Mouse (Mus musculus): ENCODE measurements around the gene Rpl3.

Rpl3 gene

DNA sequence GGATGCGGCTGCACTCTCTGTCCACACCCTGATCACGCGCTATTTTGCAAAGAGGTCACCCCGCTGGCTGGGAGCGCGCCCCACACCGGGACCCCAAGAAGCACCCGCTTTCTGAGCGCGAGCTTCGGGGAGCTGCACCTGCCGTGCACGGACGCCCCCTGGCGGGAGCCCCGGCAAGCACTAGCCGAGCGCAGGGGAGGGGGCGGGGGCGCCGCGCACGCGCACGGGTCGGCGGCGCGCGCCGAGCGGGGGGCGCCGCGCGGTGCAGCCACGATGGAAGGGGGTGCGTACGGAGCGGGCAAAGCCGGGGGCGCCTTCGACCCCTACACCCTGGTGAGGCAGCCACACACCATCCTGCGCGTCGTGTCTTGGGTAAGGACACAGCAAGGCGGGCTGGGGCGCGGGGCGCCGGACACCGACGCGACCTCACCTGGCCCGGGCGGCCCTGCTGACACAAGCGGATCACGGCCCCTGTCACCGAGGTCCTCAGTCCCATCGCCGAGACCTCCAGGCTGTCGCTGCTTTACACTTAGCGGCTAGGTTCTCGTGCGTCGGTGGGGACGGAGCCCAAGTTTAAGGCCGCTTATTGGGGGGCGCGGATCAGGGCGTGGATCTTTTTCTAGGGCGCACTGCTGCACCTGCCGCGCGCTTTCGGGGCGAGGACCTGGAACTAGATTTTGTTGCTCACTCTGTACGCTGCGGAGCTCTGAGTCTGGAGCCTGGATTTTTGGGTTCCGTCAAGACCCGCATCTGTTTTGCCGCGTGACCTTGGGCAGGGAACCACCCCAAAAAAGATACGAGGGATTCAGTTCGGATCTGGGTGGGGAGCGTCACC, at the start of gene Rpl3, which contains the start of gene Syngr1:
Gene Rpl3, minus strand, starts transcription at position 748 of the 835 bp plus-strand sequence.
Gene Syngr1, plus strand, starts transcription at position 214 of the 835 bp plus-strand sequence.
- peaks cover 12% of the 10 kb centered on the region for H3K27me3 ChIP-seq (ENCODE audit: insufficient read depth, low read length)
- H3K9me3 ChIP-seq (ENCODE audit: low read length), result peaks cover 3% of the 10 kb centered on the region
- H3K36me3 ChIP-seq (ENCODE audit: insufficient read depth, low read length), result 0 out of 2 replicates have a peak, but pooled peaks cover 4% of the 10 kb centered on the region
- TF ChIP-seq POU5F1 (IDR thresholded peaks at IDR 0.05; ENCODE audit: borderline replicate concordance, low read length) (no peak; the same call in 1 of the 2 replicates), CTCF (conservative IDR thresholded peaks at IDR 0.05; ENCODE audit: low read length) (no peak), NANOG (IDR thresholded peaks at IDR 0.05; ENCODE audit: borderline replicate concordance, low read length) (no peak)
- peak within 1 kb of the TSS; percentile 89 for H3K4me3 ChIP-seq (replicated peaks; ENCODE audit: low read length)
- peaks cover 67% of the 10 kb centered on the region for H3K4me1 ChIP-seq (replicated peaks; ENCODE audit: low read depth, low read length)

DNA sequence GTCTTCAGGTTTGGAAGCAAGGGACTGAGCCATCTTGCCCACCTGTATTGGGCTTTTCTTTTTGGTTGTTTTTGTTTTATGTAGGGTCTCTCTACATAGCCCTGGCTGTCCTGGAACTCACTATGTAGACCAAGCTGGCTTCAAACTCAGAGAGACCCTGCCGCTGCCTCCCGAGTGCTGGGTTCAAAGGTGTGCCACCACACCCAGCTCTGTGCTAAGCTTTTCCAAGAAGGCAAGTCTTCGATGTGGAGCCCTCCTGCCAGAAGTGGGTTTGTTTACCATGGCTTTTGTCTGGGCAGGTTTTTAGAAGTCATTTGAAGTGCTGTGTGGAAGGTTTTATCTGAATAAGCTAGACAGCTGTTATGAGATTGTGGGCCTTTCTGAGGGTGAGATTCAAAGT, 49.2 kb upstream of the Rpl3 start:
- no peaks in the 10 kb centered on the region for H3K27me3 ChIP-seq (ENCODE audit: insufficient read depth, low read length)
- H3K4me1 ChIP-seq (replicated peaks; ENCODE audit: low read depth, low read length), result peaks cover 90% of the 10 kb centered on the region
- H3K36me3 ChIP-seq (ENCODE audit: insufficient read depth, low read length), result peaks cover 87% of the 10 kb centered on the region
- H3K4me3 ChIP-seq (replicated peaks; ENCODE audit: low read length), result no peak overlapping the region
- no peaks in the 10 kb centered on the region for H3K9me3 ChIP-seq (ENCODE audit: low read length)
- TF ChIP-seq POU5F1 (IDR thresholded peaks at IDR 0.05; ENCODE audit: borderline replicate concordance, low read length) (no peak), NANOG (IDR thresholded peaks at IDR 0.05; ENCODE audit: borderline replicate concordance, low read length) (no peak), CTCF (conservative IDR thresholded peaks at IDR 0.05; ENCODE audit: low read length) (no peak)

DNA sequence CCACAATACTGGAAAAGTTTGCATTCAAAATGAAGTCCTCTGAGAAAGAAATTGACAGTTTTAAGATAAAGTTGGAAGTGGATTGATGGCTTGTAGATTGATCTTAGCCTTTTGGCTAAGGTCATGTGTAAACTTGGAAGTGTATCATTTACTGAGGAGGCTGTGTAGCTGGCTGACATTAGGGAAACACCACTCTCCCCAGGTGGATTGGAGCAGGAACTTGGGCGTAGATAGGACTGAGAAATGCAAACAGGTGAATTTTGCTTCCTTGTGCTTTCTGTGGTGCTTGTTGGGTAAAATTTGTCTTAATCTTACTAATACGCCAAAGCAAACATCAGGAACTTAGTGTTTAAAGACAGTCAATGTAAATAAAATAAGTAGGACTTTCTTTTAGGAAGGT, 48.6 kb upstream of the Rpl3 start:
- no peaks in the 10 kb centered on the region for H3K9me3 ChIP-seq (ENCODE audit: low read length)
- TF ChIP-seq POU5F1 (IDR thresholded peaks at IDR 0.05; ENCODE audit: borderline replicate concordance, low read length) (no peak), CTCF (conservative IDR thresholded peaks at IDR 0.05; ENCODE audit: low read length) (no peak)
- no peak overlapping the region for H3K4me3 ChIP-seq (replicated peaks; ENCODE audit: low read length)
- peaks cover 88% of the 10 kb centered on the region for H3K36me3 ChIP-seq (ENCODE audit: insufficient read depth, low read length)
- peaks cover 90% of the 10 kb centered on the region for H3K4me1 ChIP-seq (replicated peaks; ENCODE audit: low read depth, low read length)
- no peaks in the 10 kb centered on the region for H3K27me3 ChIP-seq (ENCODE audit: insufficient read depth, low read length)

DNA sequence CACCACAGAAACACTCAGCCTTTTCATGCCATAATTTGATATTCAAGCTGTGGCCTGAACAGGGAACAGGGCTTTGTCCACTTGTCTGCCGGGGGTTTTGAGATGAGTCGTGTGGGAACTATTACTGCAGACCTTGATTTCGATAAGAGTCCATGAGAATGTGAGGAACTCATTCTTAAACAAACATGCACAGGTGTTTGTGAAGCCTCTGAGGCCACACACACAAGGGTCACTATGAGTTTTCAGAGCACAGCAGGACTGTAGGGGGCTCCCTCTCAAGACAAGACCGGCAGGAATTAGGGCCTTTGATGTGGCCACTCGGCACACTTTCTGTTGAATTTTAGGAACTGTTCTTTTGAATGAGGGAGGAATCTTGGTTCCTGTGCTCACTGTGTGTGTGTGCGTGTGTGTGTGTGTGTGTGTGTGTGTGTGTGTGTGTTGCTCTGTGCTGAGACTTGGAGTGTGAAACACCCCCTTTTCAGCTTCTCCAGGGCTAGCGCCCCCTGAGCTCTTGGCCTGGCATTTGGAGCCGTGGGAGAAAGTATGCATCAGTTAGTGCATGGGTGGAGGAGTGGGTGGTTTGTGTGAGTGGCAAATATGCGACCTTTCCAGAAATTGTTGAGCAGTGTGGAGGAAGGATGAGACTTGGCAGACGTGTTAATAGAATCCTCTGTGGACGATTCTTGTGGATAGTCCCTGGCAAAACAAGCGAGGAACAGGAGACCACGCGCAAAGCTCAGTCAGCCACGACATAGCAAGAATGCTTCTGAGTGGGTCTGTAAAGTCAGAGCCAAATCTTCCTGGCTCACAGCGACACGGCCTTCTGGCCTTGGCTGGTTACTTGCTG, 46.5 kb upstream of the Rpl3 start:
- Histone ChIP-seq H3K4me1 (replicated peaks; ENCODE audit: low read depth, low read length) (peaks cover 86% of the 10 kb centered on the region), H3K4me3 (replicated peaks; ENCODE audit: low read length) (no peak overlapping the region), H3K36me3 (ENCODE audit: insufficient read depth, low read length) (peaks cover 72% of the 10 kb centered on the region), H3K9me3 (ENCODE audit: low read length) (no peaks in the 10 kb centered on the region), H3K27me3 (ENCODE audit: insufficient read depth, low read length) (no peaks in the 10 kb centered on the region)
- TF ChIP-seq POU5F1 (IDR thresholded peaks at IDR 0.05; ENCODE audit: borderline replicate concordance, low read length) (no peak), CTCF (conservative IDR thresholded peaks at IDR 0.05; ENCODE audit: low read length) (no peak), NANOG (IDR thresholded peaks at IDR 0.05; ENCODE audit: borderline replicate concordance, low read length) (no peak)

DNA sequence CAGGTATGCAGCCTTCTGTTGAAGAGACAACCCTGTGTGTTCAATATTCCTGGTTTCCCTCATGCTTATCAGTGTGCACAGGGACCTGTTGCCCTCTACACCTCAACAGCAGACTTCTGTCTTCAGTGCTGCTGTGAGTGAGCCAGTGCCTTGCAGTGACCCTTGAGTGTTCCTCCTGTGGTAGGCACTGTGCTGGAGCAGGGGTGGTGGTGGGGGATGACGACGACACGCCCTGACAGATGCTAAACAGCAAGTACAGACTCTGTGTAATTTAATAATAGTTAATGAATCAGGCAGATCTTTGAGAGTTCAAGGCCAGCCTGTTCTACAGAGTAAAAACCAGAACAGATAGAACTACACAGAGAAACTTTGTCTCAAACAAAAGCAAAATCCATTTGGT, 45.0 kb upstream of the Rpl3 start:
- H3K27me3 ChIP-seq (ENCODE audit: insufficient read depth, low read length), result no peaks in the 10 kb centered on the region
- TF ChIP-seq NANOG (IDR thresholded peaks at IDR 0.05; ENCODE audit: borderline replicate concordance, low read length), result no peak

DNA sequence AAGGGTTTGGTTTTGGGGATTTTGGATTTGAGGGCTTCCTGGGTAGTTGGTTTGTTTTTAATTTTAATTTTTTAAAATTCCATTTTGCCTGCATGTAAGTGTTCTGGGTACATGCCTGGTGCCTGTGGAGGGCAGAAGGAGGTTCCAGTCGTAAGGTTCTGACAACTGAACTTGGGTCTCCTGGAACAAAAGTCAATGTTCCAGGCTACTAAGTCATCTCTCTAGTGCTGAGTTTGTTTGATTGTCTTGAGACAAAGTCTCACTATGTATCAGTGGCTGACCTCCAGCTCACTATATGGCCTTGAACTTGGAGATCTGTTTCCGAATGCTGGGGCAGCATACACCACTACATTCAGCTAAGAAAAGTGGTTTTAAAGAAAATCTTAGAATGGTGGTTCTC, 43.8 kb upstream of the Rpl3 start:
- Histone ChIP-seq H3K4me3 (replicated peaks; ENCODE audit: low read length) (no peak overlapping the region), H3K36me3 (ENCODE audit: insufficient read depth, low read length) (peaks cover 50% of the 10 kb centered on the region), H3K27me3 (ENCODE audit: insufficient read depth, low read length) (no peaks in the 10 kb centered on the region), H3K9me3 (ENCODE audit: low read length) (no peaks in the 10 kb centered on the region), H3K4me1 (replicated peaks; ENCODE audit: low read depth, low read length) (peaks cover 86% of the 10 kb centered on the region)
- TF ChIP-seq POU5F1 (IDR thresholded peaks at IDR 0.05; ENCODE audit: borderline replicate concordance, low read length), result no peak
- TF ChIP-seq NANOG (IDR thresholded peaks at IDR 0.05; ENCODE audit: borderline replicate concordance, low read length), result no peak
- no peak for TF ChIP-seq CTCF (conservative IDR thresholded peaks at IDR 0.05; ENCODE audit: low read length)

More for the DNA sequence above, 45.0 kb upstream of the Rpl3 start:
- H3K4me3 ChIP-seq (replicated peaks; ENCODE audit: low read length), result no peak overlapping the region
- H3K36me3 ChIP-seq (ENCODE audit: insufficient read depth, low read length), result peaks cover 61% of the 10 kb centered on the region
- peaks cover 84% of the 10 kb centered on the region for H3K4me1 ChIP-seq (replicated peaks; ENCODE audit: low read depth, low read length)
- no peaks in the 10 kb centered on the region for H3K9me3 ChIP-seq (ENCODE audit: low read length)

DNA sequence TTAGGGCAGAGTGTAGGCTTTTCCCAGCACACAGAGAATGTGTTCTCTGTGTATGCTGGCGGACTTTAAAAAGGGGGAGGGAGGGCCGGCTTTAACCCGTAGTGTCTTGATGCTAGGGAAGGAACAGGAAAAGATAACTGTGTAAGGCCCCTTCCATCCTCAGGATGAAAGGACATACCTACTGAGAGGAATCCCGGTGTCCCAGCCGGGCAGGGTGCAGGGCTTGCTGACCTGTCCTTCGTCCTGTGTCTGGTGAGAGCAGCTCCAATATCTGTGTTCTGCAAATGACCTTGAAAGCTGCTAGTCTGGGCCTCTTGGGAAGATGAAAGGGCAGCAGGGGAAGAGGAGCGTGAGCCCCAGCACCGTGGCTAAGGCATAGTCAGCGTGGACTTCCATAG, 42.8 kb upstream of the Rpl3 start:
- H3K4me3 ChIP-seq (replicated peaks; ENCODE audit: low read length), result peak overlapping the region; percentile 90
- TF ChIP-seq POU5F1 (IDR thresholded peaks at IDR 0.05; ENCODE audit: borderline replicate concordance, low read length) (no peak), CTCF (conservative IDR thresholded peaks at IDR 0.05; ENCODE audit: low read length) (no peak), NANOG (IDR thresholded peaks at IDR 0.05; ENCODE audit: borderline replicate concordance, low read length) (no peak)
- peaks cover 40% of the 10 kb centered on the region for H3K36me3 ChIP-seq (ENCODE audit: insufficient read depth, low read length)

DNA sequence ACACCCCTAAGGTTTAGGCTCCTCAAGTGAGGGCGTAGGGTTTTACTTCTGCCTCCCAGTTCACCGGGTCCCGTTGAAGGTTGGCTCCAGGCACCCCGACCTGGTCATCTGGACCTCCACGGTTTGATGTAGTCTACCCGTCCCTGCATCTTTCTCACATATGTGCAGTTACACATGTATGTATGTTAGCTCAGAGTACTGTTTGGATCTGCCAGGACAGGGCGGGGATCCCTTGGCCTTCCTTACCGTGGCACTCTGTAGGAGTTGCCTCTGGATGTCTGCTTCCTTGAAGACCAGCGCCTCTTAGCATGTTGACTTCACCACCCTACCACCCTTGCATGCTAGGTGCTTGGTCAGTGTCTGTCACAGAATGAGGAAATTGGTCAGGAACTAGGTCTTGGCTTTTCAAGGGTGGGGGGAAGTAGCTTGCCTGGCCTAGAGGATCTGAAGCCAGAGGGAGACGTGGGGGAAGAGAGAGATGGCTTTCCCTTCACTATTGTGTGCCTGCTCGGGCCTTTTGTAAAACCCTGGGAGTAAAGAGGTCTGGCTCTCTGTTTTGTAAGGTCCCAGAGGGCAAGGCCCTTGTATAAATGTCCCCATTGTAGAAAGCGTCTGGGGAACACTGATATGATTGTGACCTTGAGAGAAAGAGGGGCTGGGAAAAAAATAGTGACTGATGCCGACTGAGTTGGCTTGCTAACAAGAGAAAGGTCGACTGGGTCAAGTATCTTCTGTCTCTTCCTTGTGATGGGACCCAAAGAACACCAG, 42.2 kb upstream of the Rpl3 start:
- Histone ChIP-seq H3K9me3 (ENCODE audit: low read length) (no peaks in the 10 kb centered on the region), H3K4me3 (replicated peaks; ENCODE audit: low read length) (peak overlapping the region; percentile 90), H3K36me3 (ENCODE audit: insufficient read depth, low read length) (peaks cover 34% of the 10 kb centered on the region), H3K4me1 (replicated peaks; ENCODE audit: low read depth, low read length) (peaks cover 88% of the 10 kb centered on the region), H3K27me3 (ENCODE audit: insufficient read depth, low read length) (no peaks in the 10 kb centered on the region)
- TF ChIP-seq CTCF (conservative IDR thresholded peaks at IDR 0.05; ENCODE audit: low read length), result no peak
- TF ChIP-seq NANOG (IDR thresholded peaks at IDR 0.05; ENCODE audit: borderline replicate concordance, low read length), result no peak
- TF ChIP-seq POU5F1 (IDR thresholded peaks at IDR 0.05; ENCODE audit: borderline replicate concordance, low read length), result no peak

More for the DNA sequence above, 42.8 kb upstream of the Rpl3 start:
- Histone ChIP-seq H3K4me1 (replicated peaks; ENCODE audit: low read depth, low read length) (peaks cover 87% of the 10 kb centered on the region), H3K9me3 (ENCODE audit: low read length) (no peaks in the 10 kb centered on the region), H3K27me3 (ENCODE audit: insufficient read depth, low read length) (no peaks in the 10 kb centered on the region)
